Mouse (Mus musculus) adrenal gland, postnatal 4 days (tissue): ENCODE data around the gene Taf1b. TPM values are rescaled to one million over a fixed set of nuclear protein-coding genes. Genes with fewer than 3 reads are reported as not detected.
A peak's percentile ranks its signal among the peaks of the same experiment; 100 is the strongest.

ENCODE experiments used
- DNase-seq, 2 experiments: peaks; one replicate each; pipeline ENCODE4 v3.0.0; 2021 to 2022; ENCODE audit warnings: low spot score in 2 of 2, mixed read lengths in 2 of 2
- total RNA-seq, 2 experiments: library from RNA; stranded (reverse); gene quantifications; 2 replicates each; pipeline ENCODE4 v1.2.3; 2021

The Taf1b gene
- total RNA-seq, 2 experiments from 2014 or later, result 20.1 to 25.2 TPM

DNA sequence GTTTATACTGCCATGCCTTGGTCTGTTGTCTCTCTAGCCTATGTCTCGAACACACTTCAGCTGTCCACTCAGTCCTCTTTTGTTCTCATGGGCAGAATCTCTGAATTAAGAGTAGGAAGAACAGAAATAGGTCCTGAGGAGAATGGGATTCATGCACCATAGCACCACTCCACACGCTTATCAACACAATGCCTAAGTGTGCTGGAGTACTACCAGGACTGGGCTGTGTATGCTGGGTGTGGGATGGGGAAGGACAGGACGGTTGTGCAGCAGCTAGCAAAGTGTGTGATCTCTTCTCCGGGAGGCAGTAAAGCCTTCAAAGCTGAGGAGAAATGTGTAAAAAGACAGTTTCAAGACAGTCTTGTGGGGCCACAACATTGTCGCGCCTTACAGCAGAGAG, 50.7 kb downstream of the Taf1b start:
- no peak for DNase-seq

DNA sequence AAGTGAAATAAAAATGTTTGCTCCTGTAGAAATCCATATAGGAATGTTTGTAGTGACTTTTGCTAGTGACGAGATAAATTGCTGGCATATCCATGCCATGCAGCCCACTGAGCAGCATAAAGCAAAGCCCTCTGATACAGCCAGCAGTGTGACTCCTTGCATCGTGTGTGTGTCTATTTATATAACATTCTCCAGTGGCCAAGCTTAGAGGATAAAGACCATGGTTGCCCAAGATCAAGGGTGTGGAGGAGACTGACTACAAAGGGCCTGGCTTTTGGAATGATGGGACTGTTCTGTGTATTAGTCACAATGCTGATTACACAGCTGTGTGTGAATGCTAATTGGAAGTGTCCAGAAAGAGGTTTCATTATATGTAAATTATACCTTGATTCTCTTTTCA, 54.4 kb downstream of the Taf1b start:
- DNase-seq, result no peak

DNA sequence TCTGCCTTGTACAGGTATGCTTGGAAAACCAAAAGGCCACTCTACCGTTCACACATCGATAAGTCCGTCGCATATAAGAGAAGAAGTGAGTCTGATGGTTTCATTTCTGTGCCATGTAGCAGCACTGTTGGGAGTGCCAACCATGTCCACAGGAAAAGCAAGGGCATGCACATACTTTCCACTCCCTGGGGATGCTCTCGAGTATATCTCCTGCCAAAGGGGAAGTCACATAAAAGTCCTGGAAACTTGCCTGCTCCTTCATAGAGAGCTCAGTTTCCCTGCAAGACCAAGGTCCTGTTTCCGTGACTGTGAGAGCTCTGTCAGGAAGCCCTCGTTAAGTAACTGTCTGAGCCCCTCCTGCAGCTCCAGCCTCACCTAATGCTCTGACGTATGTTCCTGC, 57.8 kb downstream of the Taf1b start:
- no peak for DNase-seq

DNA sequence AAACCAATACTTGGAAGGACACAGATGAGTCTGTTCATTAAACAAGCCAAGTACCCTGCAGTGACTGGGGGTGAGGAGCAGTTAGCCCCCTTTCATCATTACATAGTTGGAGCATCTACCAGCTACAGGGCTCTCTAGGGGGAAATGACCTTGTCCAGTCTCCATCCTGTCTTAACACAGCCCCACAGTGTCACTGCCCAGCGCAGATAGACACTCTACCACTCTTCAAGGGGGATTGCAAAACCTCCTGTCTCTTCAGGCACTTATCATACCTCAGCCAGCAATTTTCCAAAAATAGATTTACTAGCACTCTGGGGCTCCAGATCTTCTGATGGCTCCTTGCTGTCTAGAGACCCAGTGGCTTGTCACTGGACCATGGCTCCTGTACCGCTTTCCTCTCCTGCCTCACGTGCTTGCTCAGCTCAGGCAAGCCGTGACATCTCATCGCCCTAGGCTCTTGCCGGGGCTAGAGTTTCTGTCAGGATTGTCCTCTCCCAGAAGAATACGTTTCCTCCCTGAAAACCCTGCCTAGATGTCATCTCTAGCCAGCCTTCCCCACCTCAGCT, 65.3 kb downstream of the Taf1b start:
- no peak for DNase-seq

GRCm38 (mm10) chr12:24565311-24565710, 67.2 kb downstream of the Taf1b start:
- DNase-seq, result no peak

GRCm38 (mm10) chr12:24567606-24568005, 69.4 kb downstream of the Taf1b start:
- no peak for DNase-seq

- peak; percentile 80 to 81 for DNase-seq
These were observed 73.6 kb downstream of the Taf1b start, which contains the start of gene Grhl1 for GRCm38 (mm10) chr12:24571523-24572392. TSS of gene Grhl1 (plus strand) at chr12:24572283.

GRCm38 (mm10) chr12:24572421-24573274, 74.5 kb downstream of the Taf1b start:
- no peak for DNase-seq

DNA sequence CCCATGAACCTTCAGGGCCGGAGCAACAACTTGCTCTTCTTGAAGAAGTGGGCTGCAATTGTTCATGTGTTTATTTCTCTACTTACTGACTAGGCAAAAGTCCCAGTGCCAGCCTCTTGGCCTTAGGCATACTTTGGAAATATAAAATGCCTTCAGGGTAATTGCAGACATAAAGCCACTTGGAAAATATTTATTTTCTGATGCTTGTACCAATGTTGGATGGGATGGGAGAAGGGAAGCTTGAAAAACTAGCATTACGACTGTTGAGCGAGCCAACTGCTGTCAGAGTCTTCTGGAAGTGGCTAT, 75.1 kb downstream of the Taf1b start:
- DNase-seq, result no peak

GRCm38 (mm10) chr12:24574870-24575269, 76.7 kb downstream of the Taf1b start:
- no peak for DNase-seq

DNA sequence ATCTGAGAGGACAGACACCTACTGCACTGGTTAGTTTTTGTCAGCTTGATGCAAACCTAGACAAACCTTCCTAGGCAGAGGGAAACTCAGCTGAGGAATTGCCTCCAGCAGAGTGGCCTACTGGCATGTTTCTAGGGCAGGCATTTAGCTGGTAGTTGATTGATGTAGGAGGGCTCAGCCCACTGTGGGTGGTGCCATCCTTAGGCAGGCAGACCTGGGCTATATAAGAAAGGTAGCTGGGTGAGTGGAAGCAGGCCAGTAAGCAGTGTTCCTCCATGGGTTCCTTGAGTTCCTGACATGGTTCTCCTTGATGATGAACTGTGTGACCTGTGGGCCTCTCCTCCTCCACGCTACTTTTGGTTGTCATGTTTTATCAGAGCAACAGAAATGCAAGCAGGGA, 82.3 kb downstream of the Taf1b start:
- DNase-seq, result no peak

DNA sequence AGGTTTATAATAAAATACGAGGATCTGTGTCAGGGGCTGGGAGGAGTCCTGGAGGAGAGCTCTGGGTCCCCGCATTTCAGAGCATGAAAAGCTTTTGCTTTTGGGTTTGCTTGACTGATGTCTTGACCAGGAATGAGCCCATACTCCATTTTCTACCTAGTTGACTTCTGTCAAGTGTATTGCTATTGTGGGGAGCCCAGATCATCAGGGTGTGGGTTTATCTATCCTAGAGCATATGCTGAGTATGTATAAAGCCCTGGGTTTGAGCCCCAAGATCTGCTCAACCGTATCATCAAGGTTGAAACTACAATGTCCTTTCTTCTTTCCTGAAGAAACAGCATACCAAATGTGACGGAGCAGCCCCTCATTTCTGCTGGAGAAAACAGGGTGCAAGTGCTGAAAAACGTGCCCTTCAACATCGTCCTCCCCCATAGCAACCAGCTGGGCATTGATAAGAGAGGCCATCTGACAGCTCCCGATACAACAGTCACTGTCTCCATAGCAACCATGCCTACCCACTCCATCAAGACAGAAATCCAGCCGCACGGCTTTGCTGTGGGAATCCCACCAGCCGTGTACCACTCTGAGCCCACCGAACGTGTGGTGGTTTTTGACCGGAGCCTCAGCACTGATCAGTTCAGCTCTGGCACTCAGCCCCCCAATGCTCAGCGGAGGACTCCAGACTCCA, 83.0 kb downstream of the Taf1b start:
- no peak for DNase-seq

DNA sequence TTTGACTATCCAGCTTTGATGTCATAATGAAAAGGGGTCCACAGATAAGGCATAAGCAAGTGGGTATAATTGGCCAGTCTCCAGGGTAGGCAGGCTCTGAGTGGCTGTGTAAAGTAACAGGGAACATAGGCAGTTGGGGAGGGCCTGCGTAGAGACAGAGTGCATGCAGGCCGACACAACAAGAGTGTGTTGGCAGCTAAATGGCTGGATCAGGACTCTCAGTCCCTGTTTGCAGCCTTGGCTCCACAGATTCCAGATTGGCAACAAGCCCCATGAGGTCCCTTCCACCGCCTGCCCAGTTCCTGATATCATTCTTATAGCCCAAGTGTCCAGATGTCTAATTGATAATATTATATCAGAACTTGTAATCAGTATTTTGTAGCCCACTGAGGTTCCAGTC, 85.5 kb downstream of the Taf1b start:
- no peak for DNase-seq

DNA sequence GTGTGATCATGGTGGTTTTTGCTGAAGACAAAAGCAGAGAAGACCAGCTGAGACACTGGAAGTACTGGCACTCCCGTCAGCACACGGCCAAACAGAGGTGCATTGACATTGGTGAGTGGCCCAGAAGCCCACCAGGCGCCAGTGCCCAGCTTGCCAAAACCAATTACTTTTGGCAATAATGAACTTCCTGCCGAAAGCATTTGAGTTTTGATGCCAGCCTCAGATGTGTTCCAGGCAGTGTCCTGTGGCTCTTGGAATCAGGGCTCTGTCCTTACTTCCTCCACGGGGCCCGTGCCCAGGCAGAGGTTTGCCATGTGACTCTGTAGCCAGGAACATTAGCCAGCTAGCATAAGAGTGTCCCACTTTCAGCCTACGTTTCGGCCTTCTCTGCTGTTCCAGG, 86.7 kb downstream of the Taf1b start:
- no peak for DNase-seq

- DNase-seq, result no peak
These were observed 88.0 kb downstream of the Taf1b start for GRCm38 (mm10) chr12:24586193-24586592.

GRCm38 (mm10) chr12:24590371-24590770, 92.2 kb downstream of the Taf1b start:
- DNase-seq, result no peak

DNA sequence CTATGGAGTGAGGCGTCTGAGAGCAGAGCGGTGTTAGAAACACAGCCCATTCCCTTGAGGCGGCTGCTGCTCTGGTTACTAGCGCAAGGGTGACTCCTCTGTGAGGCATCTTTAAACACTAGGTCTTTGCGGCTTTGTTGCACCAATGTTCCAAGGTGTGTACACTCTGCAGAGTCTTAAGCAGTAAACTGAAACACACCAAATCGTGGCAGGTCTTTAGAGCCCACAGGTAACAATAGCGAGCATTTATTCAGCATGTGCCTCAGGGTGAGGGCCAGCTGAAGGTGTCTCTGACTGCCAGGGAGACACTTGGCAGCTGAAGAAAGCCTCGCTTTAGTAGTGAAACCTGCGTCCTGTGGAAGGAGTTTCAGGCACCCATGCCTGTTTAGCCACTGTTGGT, 93.9 kb downstream of the Taf1b start:
- DNase-seq, result no peak

DNA sequence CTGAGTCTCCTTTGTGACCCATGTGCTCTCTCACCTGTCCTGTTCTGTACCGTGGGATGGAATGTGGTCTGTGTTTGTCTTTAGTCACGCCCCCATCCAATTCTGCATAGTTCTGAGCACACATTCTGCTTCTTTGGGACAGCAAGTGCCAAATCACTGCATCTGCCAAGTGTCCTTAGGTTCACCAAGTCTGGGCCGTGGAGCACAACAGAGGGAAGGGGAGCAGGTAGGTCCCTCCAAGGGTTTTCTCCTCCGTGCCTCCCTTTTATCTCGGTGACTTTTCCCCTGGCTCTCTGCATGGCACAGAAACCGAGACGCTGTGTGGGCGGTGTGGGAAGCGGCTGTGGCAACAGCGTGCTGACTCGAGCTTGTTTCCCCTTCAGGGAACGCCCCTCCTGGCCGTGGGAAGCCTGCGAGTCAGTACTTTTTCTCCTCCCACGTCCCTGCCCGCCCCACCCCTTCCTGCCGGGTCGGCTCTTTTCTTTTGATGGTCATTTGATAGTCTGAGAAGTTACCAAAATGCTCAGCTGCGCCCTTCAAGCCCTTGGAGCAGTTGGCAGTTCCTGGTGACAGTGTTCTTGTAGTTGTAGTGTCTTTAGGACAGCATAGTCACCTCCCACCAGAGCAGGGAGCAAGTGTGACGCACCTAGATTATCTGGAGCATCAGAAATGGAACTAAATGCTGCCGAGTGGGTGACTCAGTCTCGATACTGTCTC, 95.0 kb downstream of the Taf1b start:
- peak in 1 of 2 experiments; percentile 45 for DNase-seq

DNA sequence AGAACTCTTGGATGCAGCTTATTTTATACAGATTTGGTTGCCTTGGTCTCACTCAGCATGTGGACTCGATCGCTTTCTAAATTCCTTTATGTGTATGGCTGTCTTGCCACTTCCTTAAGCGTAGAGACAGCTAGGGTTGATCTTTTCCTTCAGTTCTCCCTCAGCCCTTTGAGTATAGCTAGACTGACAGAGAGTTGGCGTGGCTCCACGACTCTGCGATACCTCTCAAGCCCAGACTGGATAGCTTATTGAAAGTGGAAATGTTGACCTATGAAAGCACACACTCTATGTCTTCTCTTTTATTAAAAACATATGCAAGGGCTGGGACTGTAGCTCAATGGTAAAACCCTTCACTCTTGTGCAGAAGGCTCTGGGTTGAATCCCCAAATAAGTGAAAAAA, 99.2 kb downstream of the Taf1b start:
- no peak for DNase-seq

- DNase-seq, result no peak
These were observed 101.3 kb downstream of the Taf1b start for GRCm38 (mm10) chr12:24599366-24599895.

- DNase-seq, result no peak
These were observed 101.9 kb downstream of the Taf1b start for GRCm38 (mm10) chr12:24600074-24600473.
